Mouse (Mus musculus): ENCODE measurements around the gene Safb. TPM values are rescaled to one million over a fixed set of nuclear protein-coding genes. Genes with fewer than 3 reads are reported as not detected.

Safb gene
- 10 to 100 TPM; 55.6 to 70.7 (median 66.7) TPM for total RNA-seq (2022)

GRCm38 (mm10) chr17:56584257-56585130 lies at the start of gene Safb, which contains the start of gene Safb2:
Gene Safb, plus strand, starts transcription at chr17:56584825.
Gene Safb2, minus strand, starts transcription at chr17:56584585.
- peak; percentile 98 for DNase-seq (ENCODE audit: low spot score)

- no peak for DNase-seq (ENCODE audit: low spot score)
Measured at GRCm38 (mm10) chr17:56536192-56536591, 48.4 kb upstream of the Safb start.

- no peak for DNase-seq (ENCODE audit: low spot score)
Measured at GRCm38 (mm10) chr17:56536874-56537273, 47.8 kb upstream of the Safb start.

- DNase-seq (ENCODE audit: low spot score) = no peak
Measured at GRCm38 (mm10) chr17:56537912-56538311, 46.7 kb upstream of the Safb start.

GRCm38 (mm10) chr17:56540562-56540975 lies 44.1 kb upstream of the Safb start:
- no peak for DNase-seq (ENCODE audit: low spot score)

GRCm38 (mm10) chr17:56542736-56543135 lies 41.9 kb upstream of the Safb start:
- DNase-seq (ENCODE audit: low spot score) = no peak

- no peak for DNase-seq (ENCODE audit: low spot score)
Measured at GRCm38 (mm10) chr17:56543684-56544224, 40.9 kb upstream of the Safb start.

GRCm38 (mm10) chr17:56544699-56545387 lies 39.8 kb upstream of the Safb start:
- DNase-seq (ENCODE audit: low spot score) = no peak

- no peak for DNase-seq (ENCODE audit: low spot score)
Measured at GRCm38 (mm10) chr17:56545945-56546344, 38.7 kb upstream of the Safb start.

GRCm38 (mm10) chr17:56546576-56546975 lies 38.0 kb upstream of the Safb start:
- DNase-seq (ENCODE audit: low spot score) = no peak

GRCm38 (mm10) chr17:56547116-56547845 lies 37.3 kb upstream of the Safb start:
- no peak for DNase-seq (ENCODE audit: low spot score)

GRCm38 (mm10) chr17:56547846-56548604 lies 36.6 kb upstream of the Safb start:
- no peak for DNase-seq (ENCODE audit: low spot score)

GRCm38 (mm10) chr17:56548605-56549105 lies 36.0 kb upstream of the Safb start:
- no peak for DNase-seq (ENCODE audit: low spot score)

GRCm38 (mm10) chr17:56550784-56551475 lies 33.7 kb upstream of the Safb start:
- DNase-seq (ENCODE audit: low spot score) = no peak

GRCm38 (mm10) chr17:56551841-56552581 lies 32.6 kb upstream of the Safb start:
- no peak for DNase-seq (ENCODE audit: low spot score)

- peak; percentile 50 for DNase-seq (ENCODE audit: low spot score)
Measured at GRCm38 (mm10) chr17:56552781-56553363, 31.8 kb upstream of the Safb start.

- DNase-seq (ENCODE audit: low spot score) = no peak
Measured at GRCm38 (mm10) chr17:56554122-56554551, 30.5 kb upstream of the Safb start, which contains the start of gene Gm20219. Gene Gm20219, minus strand, starts transcription at chr17:56554387.

GRCm38 (mm10) chr17:56558448-56558847 lies 26.2 kb upstream of the Safb start:
- peak; percentile 49 for DNase-seq (ENCODE audit: low spot score)

GRCm38 (mm10) chr17:56559386-56559785 lies 25.2 kb upstream of the Safb start:
- DNase-seq (ENCODE audit: low spot score) = no peak

All from heart, adult 8-10 months (tissue).